15 mouse cellular contexts compared by ENCODE assay signal in genomic region chr2:32066005-32066404, GRCm38 (mm10). TPM values are rescaled to one million over a fixed set of nuclear protein-coding genes. Genes with fewer than 3 reads are reported as not detected.
DNase-seq lines count a peak whose midpoint lies in the region; ATAC-seq and TF ChIP-seq lines count a peak whose summit lies in the region.
"Had no signal": no experiment of that assay in that cellular context is flagged by ENCODE, and none has a peak within 500 bp of the region (broad histone marks: within the 10 kb centered on the region; RNA-seq: fewer than 3 reads in every experiment).

No protein-coding gene starts in this region.

- TF ChIP-seq EP300 in liver, embryonic 14.5 days (IDR thresholded peaks at IDR 0.05; ENCODE audit: low read depth) = no peak

- H3K4me2 ChIP-seq in intestine, postnatal 0 days (replicated peaks; ENCODE audit: low read depth) = no peak overlapping the region
- no peak overlapping the region for H3K4me2 ChIP-seq in intestine, embryonic 16.5 days (ENCODE audit: low read depth, low read length)
- no peak overlapping the region for H3K4me2 ChIP-seq in liver, embryonic 14.5 days (ENCODE audit: low read depth)
- no peak overlapping the region for H3K4me2 ChIP-seq in liver, embryonic 11.5 days
- H3K4me2 ChIP-seq in heart, embryonic 16.5 days (ENCODE audit: low read depth, low read length) = no peak overlapping the region
- H3K4me2 ChIP-seq: embryonic facial prominence, embryonic 13.5 days had no signal

- no peak overlapping the region for H3K4me3 ChIP-seq in intestine, postnatal 0 days (ENCODE audit: low read depth, low read length)
- H3K4me3 ChIP-seq in intestine, embryonic 16.5 days (ENCODE audit: low read length) = no peak overlapping the region
- H3K4me3 ChIP-seq in liver, embryonic 14.5 days (ENCODE audit: insufficient read depth in 1 of 2, low read depth in 2 of 2, low read length in 2 of 2) = no peak overlapping the region
- no peak overlapping the region for H3K4me3 ChIP-seq in liver, embryonic 11.5 days (ENCODE audit: low read depth, low read length)
- no peak overlapping the region for H3K4me3 ChIP-seq in heart, embryonic 16.5 days (ENCODE audit: low read length)
- H3K4me3 ChIP-seq: embryonic facial prominence, embryonic 13.5 days; forebrain, embryonic 10.5 days had no signal

- no peaks in the 10 kb centered on the region for H3K27me3 ChIP-seq in intestine, postnatal 0 days (replicated peaks; ENCODE audit: control insufficient read depth, insufficient read depth, low read length)
- H3K27me3 ChIP-seq in intestine, embryonic 16.5 days (replicated peaks; ENCODE audit: control insufficient read depth, insufficient read depth, low read length) = 0 out of 2 replicates have a peak, but pooled peaks cover 5% of the 10 kb centered on the region
- no peaks in the 10 kb centered on the region for H3K27me3 ChIP-seq in liver, embryonic 14.5 days (ENCODE audit: control insufficient read depth, insufficient read depth, low read length)
- H3K27me3 ChIP-seq in liver, embryonic 11.5 days (replicated peaks; ENCODE audit: control insufficient read depth, insufficient read depth, low read length) = no peaks in the 10 kb centered on the region
- no peaks in the 10 kb centered on the region for H3K27me3 ChIP-seq in heart, embryonic 16.5 days (ENCODE audit: control insufficient read depth, insufficient read depth, low read length)

- TF ChIP-seq CTCF in intestine, postnatal 0 days (IDR thresholded peaks at IDR 0.05; ENCODE audit: low read depth) = peak; percentile 38
- peak; percentile 6; the same call in 1 of the 2 replicates for TF ChIP-seq CTCF in liver, embryonic 14.5 days (IDR thresholded peaks at IDR 0.05; ENCODE audit: low read depth)

- WGBS in intestine, postnatal 0 days = 81% methylated on average over 4 of the region's 4 CpGs
- 77% methylated on average over 4 of the region's 4 CpGs for WGBS in intestine, embryonic 16.5 days
- 81% methylated on average over 4 of the region's 4 CpGs for WGBS in liver, embryonic 14.5 days (ENCODE audit: insufficient replicate concordance)
- 87% methylated on average over 4 of the region's 4 CpGs for WGBS in liver, embryonic 11.5 days
- WGBS in heart, embryonic 16.5 days = 72% methylated on average over 4 of the region's 4 CpGs

- no peak overlapping the region for H3K9ac ChIP-seq in intestine, postnatal 0 days (ENCODE audit: low read depth, low read length)
- no peak overlapping the region for H3K9ac ChIP-seq in intestine, embryonic 16.5 days (ENCODE audit: low read depth, low read length)
- no peak overlapping the region for H3K9ac ChIP-seq in liver, embryonic 14.5 days (replicated peaks)
- H3K9ac ChIP-seq in liver, embryonic 11.5 days (ENCODE audit: low read depth, low read length) = no peak overlapping the region
- H3K9ac ChIP-seq in heart, embryonic 16.5 days (ENCODE audit: low read length) = 0 out of 2 replicates have a peak overlapping the region, but pooled peaks have one; percentile 6
- H3K9ac ChIP-seq: embryonic facial prominence, embryonic 13.5 days had no signal

- H3K36me3 ChIP-seq in intestine, postnatal 0 days (ENCODE audit: control insufficient read depth, insufficient read depth) = no peaks in the 10 kb centered on the region; the same call in 1 of the 2 replicates
- no peaks in the 10 kb centered on the region for H3K36me3 ChIP-seq in intestine, embryonic 16.5 days (ENCODE audit: control insufficient read depth, insufficient read depth, low read length)
- peaks cover 28% of the 10 kb centered on the region for H3K36me3 ChIP-seq in liver, embryonic 14.5 days (replicated peaks; ENCODE audit: control insufficient read depth, insufficient read depth, low read depth)
- peaks cover 19% of the 10 kb centered on the region; the same call in 1 of the 2 replicates for H3K36me3 ChIP-seq in liver, embryonic 11.5 days (ENCODE audit: control insufficient read depth, insufficient read depth, low read length)
- peaks cover 15% of the 10 kb centered on the region for H3K36me3 ChIP-seq in heart, embryonic 16.5 days (ENCODE audit: control insufficient read depth, insufficient read depth)
- H3K36me3 ChIP-seq: embryonic facial prominence, embryonic 13.5 days; forebrain, embryonic 10.5 days had no signal

- H3K9me3 ChIP-seq in intestine, postnatal 0 days (ENCODE audit: control insufficient read depth) = no peaks in the 10 kb centered on the region
- H3K9me3 ChIP-seq in intestine, embryonic 16.5 days (ENCODE audit: control insufficient read depth, low read length) = no peaks in the 10 kb centered on the region
- H3K9me3 ChIP-seq in liver, embryonic 14.5 days (ENCODE audit: control insufficient read depth, low read length) = no peaks in the 10 kb centered on the region
- H3K9me3 ChIP-seq in liver, embryonic 11.5 days (ENCODE audit: control insufficient read depth, low read length) = no peaks in the 10 kb centered on the region
- no peaks in the 10 kb centered on the region for H3K9me3 ChIP-seq in heart, embryonic 16.5 days (replicated peaks; ENCODE audit: control insufficient read depth, low read length)
- H3K9me3 ChIP-seq: embryonic facial prominence, embryonic 13.5 days; forebrain, embryonic 10.5 days had no signal

- no peaks in the 10 kb centered on the region for H3K4me1 ChIP-seq in intestine, postnatal 0 days (replicated peaks; ENCODE audit: control insufficient read depth, insufficient read depth, low read length)
- no peaks in the 10 kb centered on the region for H3K4me1 ChIP-seq in intestine, embryonic 16.5 days (ENCODE audit: control insufficient read depth, insufficient read depth, low read length)
- peaks cover 30 to 32% of the 10 kb centered on the region in 2 experiments for H3K4me1 ChIP-seq in liver, embryonic 14.5 days (replicated peaks; ENCODE audit: control insufficient read depth in 2 of 2, insufficient read depth in 2 of 2, low read length in 1 of 2)
- H3K4me1 ChIP-seq in liver, embryonic 11.5 days (replicated peaks; ENCODE audit: control insufficient read depth, insufficient read depth, low read length) = peaks cover 43% of the 10 kb centered on the region
- H3K4me1 ChIP-seq in heart, embryonic 16.5 days (ENCODE audit: control insufficient read depth, insufficient read depth, low read length) = peaks cover 66% of the 10 kb centered on the region

- DNase-seq in cerebellum, postnatal 14 days = peak; percentile 41 to 59
- no peak for DNase-seq in cerebellum, postnatal 25 days
- no peak for DNase-seq in liver, embryonic 14.5 days (ENCODE audit: low read depth in 3 of 3, low spot score in 3 of 3)
- no peak for DNase-seq in liver, embryonic 11.5 days (ENCODE audit: low spot score)
- no peak for DNase-seq in urinary bladder, postnatal 14 days (ENCODE audit: low spot score)
- DNase-seq: adrenal gland, postnatal 25 days; cerebellum, postnatal 36 days; midbrain, embryonic 14.5 days; right cerebral cortex, postnatal 4 days had no signal

- ATAC-seq in intestine, postnatal 0 days = no peak
- no peak for ATAC-seq in intestine, embryonic 16.5 days
- no peak for ATAC-seq in liver, embryonic 14.5 days (ENCODE audit: insufficient read depth)
- no peak for ATAC-seq in liver, embryonic 11.5 days (replicated peaks; ENCODE audit: low FRiP score)
- no peak for ATAC-seq in heart, embryonic 16.5 days (replicated peaks; ENCODE audit: extremely low read depth, insufficient read depth, low FRiP score)

- no peak overlapping the region for H3K27ac ChIP-seq in intestine, postnatal 0 days (ENCODE audit: low read depth, low read length)
- H3K27ac ChIP-seq in intestine, embryonic 16.5 days (ENCODE audit: low read length) = no peak overlapping the region
- no peak overlapping the region for H3K27ac ChIP-seq in liver, embryonic 14.5 days
- H3K27ac ChIP-seq in liver, embryonic 11.5 days (ENCODE audit: low read depth, low read length) = no peak overlapping the region
- H3K27ac ChIP-seq in heart, embryonic 16.5 days (ENCODE audit: low read length) = peak overlapping the region; percentile 95
- H3K27ac ChIP-seq: embryonic facial prominence, embryonic 13.5 days; forebrain, embryonic 10.5 days; macrophage had no signal

RNA-seq across cellular contexts. Expression of gene Fam78a, which starts 18.7 kb away (rescaled TPM):
- 6.1 and 6.2 TPM in 2 replicates for polyA plus RNA-seq in intestine, postnatal 0 days (2015; fragmentation: Nextera tagmentation; extraction: Ambion mirVana)
- polyA plus RNA-seq in intestine, embryonic 16.5 days (2015; fragmentation: Nextera tagmentation; extraction: Ambion mirVana) = 2.1 and 2.2 TPM in 2 replicates
- polyA plus RNA-seq in liver, embryonic 14.5 days (2012; rRNA removed) = 7.8 and 8.9 TPM in 2 replicates
- 9.8 and 12.5 TPM in 2 replicates for polyA plus RNA-seq in liver, embryonic 14.5 days (2014; fragmentation: Nextera tagmentation; extraction: Ambion mirVana)
- 19.2 and 19.8 TPM in 2 replicates for polyA plus RNA-seq in liver, embryonic 11.5 days (2014; fragmentation: Nextera tagmentation; extraction: Ambion mirVana)
- polyA plus RNA-seq in heart, embryonic 16.5 days (2015; fragmentation: Nextera tagmentation; extraction: Ambion mirVana) = 27.6 and 30.1 TPM in 2 replicates

RNA-seq across cellular contexts. Expression of gene Plpp7, which starts 29.3 kb away (rescaled TPM):
- polyA plus RNA-seq in intestine, postnatal 0 days (2015; fragmentation: Nextera tagmentation; extraction: Ambion mirVana) = 3.1 and 3.8 TPM in 2 replicates
- polyA plus RNA-seq in intestine, embryonic 16.5 days (2015; fragmentation: Nextera tagmentation; extraction: Ambion mirVana) = 4.0 and 5.0 TPM in 2 replicates
- 1.4 TPM in 2 replicates for polyA plus RNA-seq in liver, embryonic 14.5 days (2012; rRNA removed)
- 1.1 and 1.4 TPM in 2 replicates for polyA plus RNA-seq in liver, embryonic 14.5 days (2014; fragmentation: Nextera tagmentation; extraction: Ambion mirVana)
- polyA plus RNA-seq in liver, embryonic 11.5 days (2014; fragmentation: Nextera tagmentation; extraction: Ambion mirVana) = 5.3 TPM in 2 replicates
- 19.7 and 21.4 TPM in 2 replicates for polyA plus RNA-seq in heart, embryonic 16.5 days (2015; fragmentation: Nextera tagmentation; extraction: Ambion mirVana)

Comparison
In these comparisons a context has a peak if more than half of its experiments do, and no peak if none do; other contexts are left out.
1. DNase-seq: peak in cerebellum, postnatal 14 days (2 of 2); none in cerebellum, postnatal 25 days (0 of 2), liver, embryonic 14.5 days (0 of 3), liver, embryonic 11.5 days (single experiment) and urinary bladder, postnatal 14 days (single experiment).